Mouse (Mus musculus) spleen, adult 2 months (tissue): ENCODE measurements around the gene Apol7e.

Source experiments
- CTCF ChIP-seq: fragments of 200-500 bp; IDR thresholded peaks from 2 replicates; pipeline ENCODE4 v1.5.1; 2011; ENCODE audit warnings: mild to moderate bottlenecking, inconsistent platforms; ENCODE audit not compliant: insufficient read depth, insufficient read length, insufficient replicate concordance; ENCODE audit errors: extremely low read depth
- POLR2A ChIP-seq: fragments of 200-500 bp; IDR thresholded peaks from 2 replicates; pipeline ENCODE4 v1.6.1; 2011; ENCODE audit warnings: low read depth, low read length, inconsistent platforms

DNA sequence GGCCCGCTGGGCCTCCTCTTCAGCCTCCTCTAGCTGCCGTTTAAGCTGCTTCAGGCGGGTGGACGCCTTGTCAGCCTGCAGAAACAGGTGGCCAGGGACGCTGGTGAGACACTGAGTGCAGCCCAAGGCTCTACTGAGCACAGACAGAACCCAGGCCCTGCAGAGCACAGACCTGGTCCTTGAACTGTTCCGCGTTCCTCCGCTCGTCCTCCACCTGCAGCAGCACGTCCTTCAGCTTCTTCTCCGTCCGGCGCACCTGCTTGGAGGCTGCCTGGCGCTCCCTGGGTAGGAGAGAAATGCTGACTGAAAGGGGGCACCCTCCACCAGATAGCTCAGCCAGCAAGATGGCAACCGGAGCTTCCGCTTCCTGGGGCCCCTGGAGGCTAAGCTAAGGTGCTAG lies 64.4 kb downstream of the Apol7e start:
- no peak for TF ChIP-seq CTCF
- TF ChIP-seq POLR2A: no peak
